Mouse (Mus musculus): ENCODE results near the gene Otub1. TPM values are rescaled to one million over a fixed set of nuclear protein-coding genes. Genes with fewer than 3 reads are reported as not detected.
A peak's percentile ranks its signal among the peaks of the same experiment; 100 is the strongest.

Gene Otub1
- polyA plus RNA-seq, 1 experiment, result 112 TPM

- H3K4me2 ChIP-seq (ENCODE audit: low read depth), result no peak overlapping the region
- peaks cover 15% of the 10 kb centered on the region for H3K27me3 ChIP-seq (ENCODE audit: control insufficient read depth, insufficient read depth, insufficient read length)
- no peak overlapping the region for H3K4me3 ChIP-seq
- no peaks in the 10 kb centered on the region for H3K79me2 ChIP-seq (ENCODE audit: control insufficient read depth, insufficient read depth)
- TF ChIP-seq MYOD1 (IDR thresholded peaks at IDR 0.05; ENCODE audit: control insufficient read depth in 1 of 3, insufficient read length in 2 of 3, low read depth in 2 of 3) (peak in 2 of 3 experiments; percentile 49 to 66), MYOG (IDR thresholded peaks at IDR 0.05; ENCODE audit: control insufficient read depth in 1 of 3, insufficient read depth in 1 of 3, insufficient read length in 2 of 3, low read depth in 2 of 3) (peak in 1 of 3 experiments; percentile 72), REST (IDR thresholded peaks at IDR 0.05; ENCODE audit: insufficient read depth, insufficient read length) (no peak)
- no peak overlapping the region for H3ac ChIP-seq (ENCODE audit: control insufficient read depth, insufficient read length)
- H3K36me3 ChIP-seq (ENCODE audit: control insufficient read depth, insufficient read depth), result no peaks in the 10 kb centered on the region
Observed at GRCm38 (mm10) chr19:7161064-7161463, 45.1 kb downstream of the Otub1 start.

GRCm38 (mm10) chr19:7160151-7160906, 45.8 kb downstream of the Otub1 start:
- Histone ChIP-seq H3ac (ENCODE audit: control insufficient read depth, insufficient read length) (no peak overlapping the region), H3K4me3 (no peak overlapping the region), H3K27me3 (ENCODE audit: control insufficient read depth, insufficient read depth, insufficient read length) (peaks cover 8% of the 10 kb centered on the region), H3K36me3 (ENCODE audit: control insufficient read depth, insufficient read depth) (no peaks in the 10 kb centered on the region), H3K79me2 (ENCODE audit: control insufficient read depth, insufficient read depth) (no peaks in the 10 kb centered on the region), H3K4me2 (ENCODE audit: low read depth) (no peak overlapping the region)
- TF ChIP-seq MYOD1 (IDR thresholded peaks at IDR 0.05; ENCODE audit: control insufficient read depth in 1 of 3, insufficient read length in 2 of 3, low read depth in 2 of 3) (peak in 2 of 3 experiments; percentile 22 to 51), TCF12 (IDR thresholded peaks at IDR 0.05; ENCODE audit: insufficient read depth, poor library complexity, severe bottlenecking) (no peak), MYOG (IDR thresholded peaks at IDR 0.05; ENCODE audit: control insufficient read depth in 1 of 3, insufficient read depth in 1 of 3, insufficient read length in 2 of 3, low read depth in 2 of 3) (peak in 1 of 3 experiments; percentile 59)

- no peak for TF ChIP-seq E2F4 (IDR thresholded peaks at IDR 0.05; ENCODE audit: insufficient read depth)
- TF ChIP-seq MYOD1 (IDR thresholded peaks at IDR 0.05; ENCODE audit: control insufficient read depth in 1 of 3, insufficient read length in 2 of 3, low read depth in 2 of 3), result peak in 1 of 3 experiments; percentile 9
- no peak for TF ChIP-seq TCF3 (IDR thresholded peaks at IDR 0.05; ENCODE audit: insufficient read length, low read depth)
- H3K79me2 ChIP-seq (ENCODE audit: control insufficient read depth, insufficient read depth), result no peaks in the 10 kb centered on the region
- H3K4me2 ChIP-seq (ENCODE audit: low read depth), result no peak overlapping the region
- H3ac ChIP-seq (ENCODE audit: control insufficient read depth, insufficient read length), result no peak overlapping the region
- no peaks in the 10 kb centered on the region for H3K36me3 ChIP-seq (ENCODE audit: control insufficient read depth, insufficient read depth)
- no peaks in the 10 kb centered on the region for H3K27me3 ChIP-seq (ENCODE audit: control insufficient read depth, insufficient read depth, insufficient read length)
- H3K4me3 ChIP-seq, result no peak overlapping the region
Observed at GRCm38 (mm10) chr19:7157734-7158133, 48.4 kb downstream of the Otub1 start.

GRCm38 (mm10) chr19:7155196-7155595, 50.9 kb downstream of the Otub1 start:
- Histone ChIP-seq H3ac (ENCODE audit: control insufficient read depth, insufficient read length) (no peak overlapping the region), H3K27me3 (ENCODE audit: control insufficient read depth, insufficient read depth, insufficient read length) (no peaks in the 10 kb centered on the region), H3K4me3 (no peak overlapping the region), H3K4me2 (ENCODE audit: low read depth) (no peak overlapping the region), H3K36me3 (ENCODE audit: control insufficient read depth, insufficient read depth) (no peaks in the 10 kb centered on the region), H3K79me2 (ENCODE audit: control insufficient read depth, insufficient read depth) (no peaks in the 10 kb centered on the region)
- TF ChIP-seq E2F4 (IDR thresholded peaks at IDR 0.05; ENCODE audit: insufficient read depth) (no peak), SRF (IDR thresholded peaks at IDR 0.05; ENCODE audit: control insufficient read depth, insufficient read length, low read depth) (peak; percentile 5), TCF3 (IDR thresholded peaks at IDR 0.05; ENCODE audit: insufficient read length, low read depth) (peak; percentile 90), MYOG (IDR thresholded peaks at IDR 0.05; ENCODE audit: control insufficient read depth in 1 of 3, insufficient read depth in 1 of 3, insufficient read length in 2 of 3, low read depth in 2 of 3) (peak; percentile 77 to 97 (median 90)), MYOD1 (IDR thresholded peaks at IDR 0.05; ENCODE audit: control insufficient read depth in 1 of 3, insufficient read length in 2 of 3, low read depth in 2 of 3) (peak; percentile 60 to 93 (median 93)), REST (IDR thresholded peaks at IDR 0.05; ENCODE audit: insufficient read depth, insufficient read length) (no peak), TCF12 (IDR thresholded peaks at IDR 0.05; ENCODE audit: insufficient read depth, poor library complexity, severe bottlenecking) (peak; percentile 86), USF1 (IDR thresholded peaks at IDR 0.05; ENCODE audit: low read depth) (no peak)

GRCm38 (mm10) chr19:7153232-7153631, 52.9 kb downstream of the Otub1 start:
- Histone ChIP-seq H3K36me3 (ENCODE audit: control insufficient read depth, insufficient read depth) (no peaks in the 10 kb centered on the region), H3K4me2 (ENCODE audit: low read depth) (peak overlapping the region; percentile 28), H3K4me3 (no peak overlapping the region), H3K27me3 (ENCODE audit: control insufficient read depth, insufficient read depth, insufficient read length) (no peaks in the 10 kb centered on the region), H3ac (ENCODE audit: control insufficient read depth, insufficient read length) (no peak overlapping the region), H3K79me2 (ENCODE audit: control insufficient read depth, insufficient read depth) (no peaks in the 10 kb centered on the region)
- TF ChIP-seq MYOG (IDR thresholded peaks at IDR 0.05; ENCODE audit: control insufficient read depth in 1 of 3, insufficient read depth in 1 of 3, insufficient read length in 2 of 3, low read depth in 2 of 3) (peak; percentile 87 to 97 (median 92)), MYOD1 (IDR thresholded peaks at IDR 0.05; ENCODE audit: control insufficient read depth in 1 of 3, insufficient read length in 2 of 3, low read depth in 2 of 3) (peak; percentile 63 to 94 (median 91)), POLR2AphosphoS2 (IDR thresholded peaks at IDR 0.05; ENCODE audit: insufficient read length, low read depth) (no peak), CEBPB (IDR thresholded peaks at IDR 0.05; ENCODE audit: insufficient read depth, poor library complexity, severe bottlenecking) (no peak), SRF (IDR thresholded peaks at IDR 0.05; ENCODE audit: control insufficient read depth, insufficient read length, low read depth) (no peak), TCF3 (IDR thresholded peaks at IDR 0.05; ENCODE audit: insufficient read length, low read depth) (peak; percentile 55), TCF12 (IDR thresholded peaks at IDR 0.05; ENCODE audit: insufficient read depth, poor library complexity, severe bottlenecking) (peak; percentile 73), E2F4 (IDR thresholded peaks at IDR 0.05; ENCODE audit: insufficient read depth) (no peak), POLR2A (IDR thresholded peaks at IDR 0.05; ENCODE audit: insufficient read length, low read depth) (no peak), MAX (IDR thresholded peaks at IDR 0.05; ENCODE audit: low read depth) (no peak), USF1 (IDR thresholded peaks at IDR 0.05; ENCODE audit: low read depth) (no peak), REST (IDR thresholded peaks at IDR 0.05; ENCODE audit: insufficient read depth, insufficient read length) (no peak)

Data from myocyte (in vitro differentiated cells).